In the genomic region with DNA sequence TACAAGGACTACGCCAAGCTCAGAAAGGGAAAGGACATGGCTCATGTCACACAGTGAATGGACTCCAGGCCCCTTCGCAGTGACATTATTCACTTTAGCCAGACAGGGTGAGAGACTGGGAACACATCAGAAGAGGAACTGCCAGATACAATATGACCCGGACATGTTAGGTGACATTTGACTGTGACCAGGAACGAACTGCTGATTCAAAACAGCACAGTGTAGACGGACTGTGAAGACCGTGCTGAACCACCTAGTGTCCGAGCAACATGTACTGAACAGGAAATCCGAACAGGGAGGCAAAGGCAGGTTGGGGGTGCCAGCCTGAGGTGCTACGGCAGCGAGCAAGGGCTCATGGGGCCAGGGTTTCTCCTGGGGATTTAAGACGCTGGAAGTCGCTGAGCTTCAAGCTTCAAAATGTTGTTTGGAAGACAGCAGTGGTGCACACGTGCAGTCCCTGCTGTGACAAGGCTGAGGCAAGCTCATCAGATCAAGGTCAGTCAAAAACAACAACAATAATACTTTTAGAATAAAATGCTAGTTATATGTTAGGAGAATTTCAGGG, we compare ENCODE assay signal across 31 mouse cellular contexts. TPM values are rescaled to one million over a fixed set of nuclear protein-coding genes. Genes with fewer than 3 reads are reported as not detected.
"Had no signal": no experiment of that assay in that cellular context is flagged by ENCODE, and none has a peak within 500 bp of the region (broad histone marks: within the 10 kb centered on the region; RNA-seq: fewer than 3 reads in every experiment).

No protein-coding gene starts in this region.

- H3K36me3 ChIP-seq: embryonic facial prominence, embryonic 10.5 days; embryonic facial prominence, embryonic 12.5 days; embryonic facial prominence, embryonic 13.5 days; embryonic facial prominence, embryonic 15.5 days; forebrain, embryonic 10.5 days; forebrain, embryonic 12.5 days; forebrain, embryonic 15.5 days had no signal

- ATAC-seq: forebrain, embryonic 15.5 days; forebrain, embryonic 16.5 days; forebrain, postnatal 0 days had no signal

- H3K27me3 ChIP-seq: forebrain, embryonic 15.5 days had no signal

- H3K4me3 ChIP-seq: embryonic facial prominence, embryonic 10.5 days; embryonic facial prominence, embryonic 12.5 days; embryonic facial prominence, embryonic 13.5 days; embryonic facial prominence, embryonic 15.5 days; erythroblast, embryonic 14.5 days; forebrain, embryonic 12.5 days; forebrain, embryonic 13.5 days; forebrain, embryonic 15.5 days; gastrocnemius, adult 2 months; heart, adult 2 months had no signal

- H3K9ac ChIP-seq: embryonic facial prominence, embryonic 13.5 days; embryonic facial prominence, embryonic 15.5 days; forebrain, embryonic 12.5 days; forebrain, embryonic 13.5 days; forebrain, embryonic 15.5 days; forebrain, postnatal 0 days had no signal

- DNase-seq: cerebellum, adult 9-10 months; cerebellum, adult 9-11 months; cerebellum, postnatal 10 days; cerebellum, postnatal 14 days; cerebellum, postnatal 25 days; cerebellum, postnatal 36 days; embryo, embryonic 11 days; forebrain, postnatal 0 days; gastrocnemius, adult 2 months; gastrocnemius, postnatal 10 days; gastrocnemius, postnatal 14 days; gastrocnemius, postnatal 25 days; gastrocnemius, postnatal 36 days; heart, adult 11 months; heart, adult 18-20 months; heart, adult 2 months had no signal

- H3K27ac ChIP-seq: embryonic facial prominence, embryonic 10.5 days; embryonic facial prominence, embryonic 12.5 days; embryonic facial prominence, embryonic 13.5 days; embryonic facial prominence, embryonic 15.5 days; forebrain, embryonic 12.5 days; forebrain, embryonic 13.5 days; forebrain, embryonic 15.5 days; gastrocnemius, adult 2 months; heart, adult 2 months had no signal

- H3K4me2 ChIP-seq: embryonic facial prominence, embryonic 12.5 days; embryonic facial prominence, embryonic 15.5 days; forebrain, embryonic 13.5 days; forebrain, embryonic 15.5 days had no signal

- H3K9me3 ChIP-seq: embryonic facial prominence, embryonic 10.5 days; embryonic facial prominence, embryonic 12.5 days; embryonic facial prominence, embryonic 13.5 days; embryonic facial prominence, embryonic 15.5 days; forebrain, embryonic 10.5 days; forebrain, embryonic 12.5 days; forebrain, embryonic 13.5 days; forebrain, embryonic 15.5 days had no signal

RNA-seq across cellular contexts. Expression of a gene that starts 33.4 kb away (rescaled TPM):
- total RNA-seq: common myeloid progenitor, adult 5-6 weeks; gastrocnemius, adult 18-20 months; gastrocnemius, adult 2 months; gastrocnemius, adult 8-10 months; gastrocnemius, postnatal 10 days; gastrocnemius, postnatal 36 days; granulocyte monocyte progenitor cell, adult 5-6 weeks; heart, adult 2 months; heart, adult 8-10 months had no signal
